Mouse (Mus musculus) liver, embryonic 13.5 days (tissue): Measurements from ENCODE around the gene Tmem143. TPM values are rescaled to one million over a fixed set of nuclear protein-coding genes. Genes with fewer than 3 reads are reported as not detected.

ENCODE experiments used
- polyA plus RNA-seq: library from polyadenylated mRNA; unstranded; fragments of >200 nt; fragmentation: Nextera tagmentation; extraction: Ambion mirVana; gene quantifications from 2 replicates; pipeline ENCODE4 v1.2.1, GENCODE M21; 2015

The Tmem143 gene
- polyA plus RNA-seq, 1 experiment from 2014 or later: 3.6 TPM

Other genes with a start within 250 kb of the Tmem143 start
- gene Fut2, start 230.5 kb upstream of the Tmem143 start, polyA plus RNA-seq: 0.05 and 0.06 TPM in 2 replicates
- not detected in 2 replicates for gene Ntn5, start 212.9 kb upstream of the Tmem143 start, polyA plus RNA-seq
- gene Sec1, start 202.5 kb upstream of the Tmem143 start, polyA plus RNA-seq: 0.07 TPM in 1 of 2 replicates, not detected in the other
- gene Car11, start 197.1 kb upstream of the Tmem143 start, polyA plus RNA-seq: 0.34 and 0.44 TPM in 2 replicates
- gene Dbp, start 191.9 kb upstream of the Tmem143 start, polyA plus RNA-seq: 0.43 and 0.64 TPM in 2 replicates
- 761 and 840 TPM in 2 replicates for gene Rpl18, start 181.5 kb upstream of the Tmem143 start, polyA plus RNA-seq
- gene Sphk2, start 178.9 kb upstream of the Tmem143 start, polyA plus RNA-seq: 11.4 and 11.7 TPM in 2 replicates
- 0.37 and 0.47 TPM in 2 replicates for gene Fam83e, start 175.7 kb upstream of the Tmem143 start, polyA plus RNA-seq
- not detected in 2 replicates for gene Spaca4, start 171.1 kb upstream of the Tmem143 start, polyA plus RNA-seq
- gene Lmtk3, start 113.2 kb upstream of the Tmem143 start, polyA plus RNA-seq: not detected in 2 replicates
- gene Sult2b1, start 112.3 kb upstream of the Tmem143 start, polyA plus RNA-seq: 0.45 and 0.68 TPM in 2 replicates
- gene Cyth2, start 82.4 kb upstream of the Tmem143 start, polyA plus RNA-seq: 36.1 and 36.6 TPM in 2 replicates
- gene Kcnj14, start 72.2 kb upstream of the Tmem143 start, polyA plus RNA-seq: 0.12 and 0.23 TPM in 2 replicates
- gene Grwd1, start 66.0 kb upstream of the Tmem143 start, polyA plus RNA-seq: 48.4 and 49.2 TPM in 2 replicates
- gene Kdelr1, start 24.2 kb upstream of the Tmem143 start, polyA plus RNA-seq: 22.9 and 23.8 TPM in 2 replicates
- gene Grin2d, start 18.6 kb upstream of the Tmem143 start, polyA plus RNA-seq: 0.07 TPM in 2 replicates
- gene Syngr4, start 227 bp upstream of the Tmem143 start, polyA plus RNA-seq: 0.76 and 0.86 TPM in 2 replicates
- 49.0 and 61.6 TPM in 2 replicates for gene Emp3, start 24.5 kb downstream of the Tmem143 start, polyA plus RNA-seq
- 1.2 and 1.5 TPM in 2 replicates for gene Ccdc114, start 27.1 kb downstream of the Tmem143 start, polyA plus RNA-seq
- gene Abcc6, start 133.4 kb downstream of the Tmem143 start, polyA plus RNA-seq: 4.5 and 4.8 TPM in 2 replicates
- gene Nomo1, start 136.8 kb downstream of the Tmem143 start, polyA plus RNA-seq: 30.8 and 34.2 TPM in 2 replicates
- 0.13 TPM in 1 of 2 replicates, not detected in the other for gene Kcnj11, start 203.8 kb downstream of the Tmem143 start, polyA plus RNA-seq